Mouse (Mus musculus): Measurements from ENCODE around the gene AI661453.
"Not testable (repeated sequence)": the region's sequence is repeated elsewhere in the genome, so short reads cannot be mapped to it uniquely, and the experiment has no call there.

The AI661453 gene

DNA sequence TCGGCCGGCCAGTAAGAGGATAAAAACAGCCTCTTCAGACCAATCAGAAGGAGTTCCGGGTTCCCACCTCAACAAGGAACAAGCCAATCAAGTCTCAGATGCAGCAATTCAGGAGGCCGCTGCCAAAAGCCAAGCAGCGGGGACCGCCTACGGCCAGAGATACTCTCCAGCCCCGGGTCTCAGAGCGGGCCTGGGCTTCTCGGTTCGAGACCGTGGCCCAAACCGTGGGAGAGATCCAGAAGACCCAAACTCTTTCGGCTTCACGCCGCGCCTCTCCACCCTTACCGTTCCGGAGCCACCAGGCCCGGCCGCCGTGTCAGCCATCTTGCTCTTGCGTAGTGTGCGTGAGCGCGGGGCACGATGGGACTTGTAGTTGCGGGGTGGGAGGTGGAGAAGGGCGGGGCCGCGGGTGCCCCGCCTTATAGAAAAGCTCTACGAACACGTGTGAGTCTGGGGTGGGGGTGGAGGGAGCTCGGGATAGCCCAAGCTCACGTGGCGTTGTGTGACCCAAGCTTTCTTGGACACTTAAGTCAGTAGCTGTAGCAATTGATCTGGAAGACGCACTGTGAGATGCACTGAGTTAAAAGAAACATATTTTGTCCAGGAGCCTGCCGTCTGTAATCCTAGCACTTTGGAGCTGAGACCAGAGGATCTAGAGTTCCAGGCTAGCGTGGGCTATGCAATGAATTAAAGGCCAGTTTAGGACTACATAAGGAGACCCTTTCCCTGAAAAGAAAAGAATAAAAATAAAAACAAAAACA is 65.7 kb downstream of the AI661453 start, which contains the start of gene Taf8:
Gene Taf8, minus strand, starts transcription at position 347 of the 761 bp plus-strand sequence.
- DNase-seq (ENCODE audit: low spot score in 2 of 2), result peak; percentile 88 to 89

DNA sequence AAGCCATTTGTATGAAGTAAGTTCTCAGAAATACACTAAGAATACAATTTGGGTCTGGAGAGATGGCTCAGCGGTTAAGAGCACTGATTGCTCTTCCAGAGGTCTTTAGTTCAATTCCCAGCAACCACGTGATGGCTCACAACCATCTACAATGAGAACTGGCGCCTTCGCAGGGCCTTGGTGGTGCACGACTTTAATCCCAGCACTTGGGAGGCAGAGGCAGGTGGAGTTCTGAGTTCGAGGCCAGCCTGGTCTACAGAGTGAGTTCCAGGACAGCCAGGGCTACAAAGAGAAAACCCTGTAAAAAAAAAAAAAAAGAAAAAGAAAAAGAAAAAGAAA is 66.3 kb downstream of the AI661453 start:
- DNase-seq (ENCODE audit: low spot score in 2 of 2), result not testable (repeated sequence)

DNA sequence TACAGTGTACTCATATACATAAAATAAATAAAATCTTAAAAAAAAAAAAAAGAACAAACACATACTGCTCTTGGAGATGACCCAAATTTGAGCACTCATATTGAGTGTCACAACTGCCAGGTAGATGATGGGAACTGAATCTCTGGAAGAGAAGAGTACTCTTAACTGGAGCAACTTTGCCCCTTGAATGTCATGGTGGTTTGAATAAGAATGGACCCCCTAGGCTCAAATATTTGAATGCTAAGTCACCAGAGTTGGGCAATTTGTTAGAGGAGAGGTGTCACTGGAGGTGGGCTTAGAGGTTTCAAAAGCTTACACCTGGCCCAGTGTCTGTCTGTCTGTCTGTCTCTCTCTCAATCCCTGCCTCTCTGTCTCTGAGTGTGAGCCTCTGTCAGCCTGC is 67.3 kb downstream of the AI661453 start:
- no peak for DNase-seq (ENCODE audit: low spot score in 2 of 2)

DNA sequence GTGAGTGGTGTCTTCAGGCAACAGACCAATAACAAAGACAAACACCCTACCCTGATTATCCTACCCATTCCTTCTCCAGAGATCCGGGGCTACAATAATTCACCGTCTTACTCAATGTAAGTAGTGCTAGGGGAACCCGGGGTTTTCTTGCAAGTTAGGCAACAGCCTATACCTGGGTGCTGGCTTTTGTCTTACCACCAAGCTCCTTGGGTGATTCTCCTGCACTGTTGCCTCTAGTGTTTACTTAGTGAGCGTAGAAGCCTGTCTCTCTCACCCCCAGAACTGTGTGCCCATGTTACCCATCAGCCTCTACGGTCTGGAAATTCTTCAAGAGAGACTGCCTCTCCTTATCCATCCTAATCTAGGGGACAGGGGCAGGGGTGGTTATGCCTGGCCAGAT is 67.8 kb downstream of the AI661453 start:
- DNase-seq (ENCODE audit: low spot score in 2 of 2), result no peak

DNA sequence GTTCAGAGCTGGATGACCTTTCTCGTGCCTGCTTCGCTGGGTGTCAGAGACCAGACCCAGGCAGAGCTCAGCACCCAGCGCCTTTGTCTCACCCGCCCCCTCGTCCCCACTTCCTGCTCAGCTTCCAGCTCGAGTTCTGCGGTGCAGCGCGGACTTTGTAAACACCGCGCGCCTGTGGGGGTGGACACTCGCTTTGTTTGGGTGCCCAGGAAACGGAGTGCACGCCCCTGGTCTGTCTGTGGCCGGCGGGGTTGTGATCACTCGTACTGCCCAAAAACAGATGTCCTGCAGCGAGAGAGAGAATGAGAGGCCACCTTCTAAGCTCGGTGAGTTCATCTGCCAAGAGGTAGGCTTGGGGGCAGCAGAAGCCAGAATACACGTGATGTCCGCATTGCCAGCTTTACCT is 68.5 kb downstream of the AI661453 start, which contains the start of gene Ccnd3:
Gene Ccnd3, plus strand, starts transcription at position 111 of the 406 bp plus-strand sequence.
- peak; percentile 84 to 87 for DNase-seq (ENCODE audit: low spot score in 2 of 2)

DNA sequence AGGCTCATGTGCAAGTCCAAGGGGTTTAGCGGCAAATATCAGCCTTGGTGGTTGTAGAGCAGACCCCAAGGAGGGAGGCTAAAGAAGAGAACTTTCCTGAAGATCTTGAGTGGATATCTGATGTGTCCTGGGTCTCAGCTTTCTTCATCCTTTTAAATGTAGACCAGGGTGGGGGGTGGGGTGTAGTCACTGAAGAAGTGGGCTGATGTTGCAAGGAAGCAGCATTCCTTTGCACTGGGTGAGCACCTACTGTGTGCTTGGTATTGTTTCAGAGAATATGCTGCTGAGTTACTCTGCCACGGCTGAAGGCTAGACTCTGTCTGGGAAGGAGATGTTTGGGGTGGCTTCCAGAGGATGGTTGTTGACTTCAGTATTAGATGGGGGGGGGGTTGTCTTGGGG is 69.2 kb downstream of the AI661453 start:
- DNase-seq (ENCODE audit: low spot score in 2 of 2), result no peak

DNA sequence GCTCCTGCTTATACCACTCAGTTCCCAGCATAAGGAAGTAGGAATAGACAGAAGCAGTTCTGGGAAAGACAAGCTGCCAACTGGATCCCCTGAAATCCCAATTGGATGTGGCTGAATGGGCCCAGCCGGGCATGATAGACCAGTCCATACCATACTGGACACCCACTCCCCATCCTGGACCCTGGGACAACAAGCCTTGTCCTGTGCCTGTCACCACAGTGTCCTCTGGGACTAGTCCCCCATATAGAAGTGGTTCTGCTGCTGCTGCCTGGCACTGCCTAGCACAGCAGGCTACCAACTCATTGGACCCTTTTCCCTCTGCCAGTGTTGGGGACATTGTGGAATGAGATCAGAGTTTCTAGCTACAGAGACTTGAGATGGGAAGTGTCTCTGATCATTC is 69.6 kb downstream of the AI661453 start:
- DNase-seq (ENCODE audit: low spot score in 2 of 2), result no peak

DNA sequence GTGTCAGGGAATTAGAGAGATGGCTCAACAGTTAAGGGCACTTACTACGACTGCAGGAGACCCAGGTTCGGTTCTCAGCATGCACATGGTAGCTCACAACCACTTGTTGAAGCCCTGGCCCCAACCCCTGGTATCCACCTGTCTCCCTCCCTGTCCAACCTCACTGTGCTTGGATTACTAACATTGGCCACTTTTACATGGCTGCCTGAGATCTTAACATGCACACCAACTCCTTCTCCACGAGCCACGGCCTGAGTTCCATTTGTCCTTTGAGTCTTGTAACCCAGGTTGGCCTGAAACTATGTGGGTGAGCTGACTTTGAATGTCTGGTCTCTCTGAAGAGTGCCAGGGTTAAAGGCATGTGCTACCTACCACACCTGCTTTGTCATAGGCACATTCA is 70.3 kb downstream of the AI661453 start:
- no peak for DNase-seq (ENCODE audit: low spot score in 2 of 2)

DNA sequence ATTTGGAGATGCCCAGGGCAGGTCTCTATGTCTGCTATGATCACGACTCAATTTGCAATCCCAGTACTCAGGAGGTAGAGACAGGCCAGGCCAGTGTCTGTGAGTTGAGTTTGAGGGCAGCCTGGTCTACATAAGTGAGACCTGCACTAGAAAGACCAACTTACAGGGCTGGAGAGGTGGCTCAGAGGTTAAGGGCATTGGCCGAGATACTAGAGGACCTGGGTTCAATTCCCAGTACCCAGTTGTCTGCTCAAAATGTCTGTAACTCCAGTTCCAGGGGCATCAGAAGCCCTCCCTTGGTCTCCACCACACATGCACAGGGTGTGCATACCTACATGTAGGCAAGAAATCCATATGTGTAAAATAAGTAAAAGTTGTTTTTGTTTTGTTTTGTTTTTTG is 71.1 kb downstream of the AI661453 start:
- no peak for DNase-seq (ENCODE audit: low spot score in 2 of 2)

DNA sequence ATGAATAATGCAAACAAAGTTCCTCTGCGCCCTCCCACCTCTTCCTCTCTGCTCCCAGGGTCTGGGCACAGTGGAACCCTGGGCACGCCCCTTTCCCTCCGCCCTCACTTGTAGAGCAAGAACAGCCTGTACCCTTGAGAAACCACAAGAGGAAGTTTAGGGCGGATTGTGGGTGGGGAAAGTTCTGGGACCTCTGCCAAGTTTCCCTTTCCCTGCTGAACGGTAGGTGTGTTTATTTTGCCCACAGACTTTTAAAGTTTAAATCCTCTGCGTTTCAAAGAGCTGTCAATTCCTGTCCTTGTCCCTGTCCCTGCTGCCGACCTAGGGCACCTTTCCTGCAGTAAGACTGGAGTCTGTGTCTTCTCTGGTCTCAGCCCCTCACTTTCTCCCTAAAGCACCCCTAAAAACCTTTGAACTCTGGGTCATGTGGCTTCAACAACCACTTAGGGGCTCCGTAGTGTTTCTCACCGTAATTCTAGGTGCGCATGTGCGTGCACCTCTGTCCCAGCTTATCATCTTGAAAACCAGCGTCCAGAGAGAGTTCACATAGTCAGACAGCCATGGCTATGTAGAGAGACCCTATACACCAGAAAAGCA is 71.7 kb downstream of the AI661453 start:
- peak; percentile 94 to 97 for DNase-seq (ENCODE audit: low spot score in 2 of 2)

DNA sequence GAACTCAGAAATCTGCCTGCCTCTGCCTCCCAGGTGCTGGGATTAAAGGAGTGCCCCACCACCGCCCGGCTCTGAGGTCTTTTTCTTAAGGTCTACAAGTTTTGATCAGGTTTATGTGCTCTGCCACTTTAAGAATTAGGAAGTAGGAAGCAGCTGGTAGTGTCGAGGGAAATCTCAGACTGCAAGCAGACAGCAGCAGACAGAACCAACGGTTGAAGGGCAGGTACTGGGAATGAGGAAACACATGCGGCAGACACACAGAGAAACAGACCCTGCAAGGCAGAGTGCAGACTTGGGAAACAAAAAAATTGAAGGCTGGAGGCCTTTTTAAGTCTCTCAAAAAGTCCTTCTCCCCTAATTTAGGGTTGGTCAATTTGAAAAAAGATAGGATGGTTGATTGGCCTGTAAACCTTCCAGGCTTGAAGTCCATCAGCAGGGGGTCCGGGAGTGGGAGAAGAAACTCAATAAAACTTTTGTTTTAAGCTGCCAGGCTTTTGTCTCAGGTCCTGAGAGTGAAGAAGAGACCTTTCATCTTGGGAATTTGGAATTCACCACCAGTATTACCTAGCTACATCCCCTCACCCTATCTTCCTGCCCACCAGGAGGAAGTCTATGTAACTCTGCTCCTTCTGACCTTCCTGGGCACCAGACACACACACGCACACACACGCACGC is 72.8 kb downstream of the AI661453 start:
- no peak for DNase-seq (ENCODE audit: low spot score in 2 of 2)

DNA sequence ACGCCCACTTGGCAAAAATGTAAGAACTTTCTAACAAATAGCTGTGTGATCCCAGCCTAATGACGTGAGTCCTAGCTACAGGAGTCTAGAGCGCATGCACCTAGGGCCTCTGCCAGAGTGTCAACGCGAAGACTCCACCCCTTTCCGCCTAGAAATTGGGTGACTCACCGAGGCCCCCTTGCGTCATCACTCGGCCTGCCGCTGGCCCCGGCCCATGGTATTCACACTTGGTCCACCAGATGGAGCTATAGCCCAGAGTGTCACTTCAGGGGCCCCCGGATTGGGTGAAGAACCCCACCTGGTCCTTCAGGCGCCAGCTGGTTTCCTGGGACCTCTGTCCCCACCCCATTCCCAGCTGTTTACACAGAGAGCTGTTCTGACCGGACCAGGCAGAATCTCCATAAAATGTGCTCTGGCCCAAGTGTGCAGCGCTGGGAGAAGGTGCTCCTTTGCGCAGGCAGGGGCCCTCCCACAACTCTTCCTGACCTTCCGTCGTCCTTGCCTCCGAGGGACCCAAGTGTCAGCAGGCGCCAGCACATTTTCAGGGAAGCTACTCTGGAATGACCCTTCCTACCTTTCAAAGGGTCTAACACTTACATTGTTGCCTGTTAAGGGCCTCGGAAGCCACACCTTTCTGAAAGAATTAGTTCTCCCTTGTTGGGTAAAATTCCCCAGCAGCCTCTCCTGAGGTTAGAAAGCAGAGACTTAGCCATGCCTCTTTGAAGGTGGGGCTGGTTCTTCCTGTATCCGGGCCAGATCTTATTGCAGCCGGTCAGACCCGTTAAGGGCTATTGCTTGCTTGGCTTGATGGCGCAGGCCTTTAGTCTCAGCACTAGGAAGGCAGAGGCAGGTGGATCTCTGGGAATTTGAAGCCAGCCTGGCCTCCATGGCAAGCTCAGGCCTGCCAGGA is 75.0 kb downstream of the AI661453 start:
- DNase-seq (ENCODE audit: low spot score in 2 of 2), result peak; percentile 97 to 99

DNA sequence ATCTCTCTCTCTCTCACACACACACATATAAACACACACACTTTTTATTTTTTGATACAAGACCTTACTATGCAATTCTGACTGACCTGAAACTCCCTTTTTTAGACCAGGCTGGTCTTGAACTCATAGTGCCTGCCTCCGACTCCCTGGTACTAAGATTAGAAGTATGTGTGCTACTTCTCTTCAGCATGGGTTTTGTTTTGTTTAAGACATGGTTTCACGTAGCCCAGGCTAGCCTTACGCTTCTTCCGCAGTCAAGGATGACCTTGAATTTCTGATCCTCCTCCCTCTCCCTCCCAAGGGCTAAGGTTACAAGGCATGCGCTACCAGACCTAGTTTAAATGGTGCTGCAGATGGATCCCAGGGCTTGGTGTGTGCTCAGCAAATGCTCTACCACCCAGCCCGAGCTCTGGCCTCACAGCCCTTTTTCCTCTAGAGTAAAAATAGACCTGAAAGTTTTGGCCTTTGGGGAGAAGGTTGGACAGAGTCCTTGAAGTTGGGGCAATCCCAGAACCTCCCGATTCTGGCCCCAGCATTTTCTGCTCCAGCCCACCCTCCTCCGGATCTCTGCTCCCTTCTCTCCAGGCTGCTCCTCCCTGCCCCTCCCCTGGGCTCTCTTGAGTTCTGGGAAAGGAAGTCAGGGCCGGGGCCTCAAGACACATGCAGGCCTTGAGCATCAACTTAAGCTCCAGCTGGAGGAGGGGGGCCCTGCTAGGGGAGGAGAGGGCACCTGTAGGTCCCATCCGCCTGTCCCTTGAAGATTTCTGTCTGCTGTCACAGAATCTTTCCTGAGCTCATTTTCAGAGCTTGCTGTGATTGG is 76.8 kb downstream of the AI661453 start:
- DNase-seq (ENCODE audit: low spot score in 2 of 2), result peak; percentile 77 to 83

DNA sequence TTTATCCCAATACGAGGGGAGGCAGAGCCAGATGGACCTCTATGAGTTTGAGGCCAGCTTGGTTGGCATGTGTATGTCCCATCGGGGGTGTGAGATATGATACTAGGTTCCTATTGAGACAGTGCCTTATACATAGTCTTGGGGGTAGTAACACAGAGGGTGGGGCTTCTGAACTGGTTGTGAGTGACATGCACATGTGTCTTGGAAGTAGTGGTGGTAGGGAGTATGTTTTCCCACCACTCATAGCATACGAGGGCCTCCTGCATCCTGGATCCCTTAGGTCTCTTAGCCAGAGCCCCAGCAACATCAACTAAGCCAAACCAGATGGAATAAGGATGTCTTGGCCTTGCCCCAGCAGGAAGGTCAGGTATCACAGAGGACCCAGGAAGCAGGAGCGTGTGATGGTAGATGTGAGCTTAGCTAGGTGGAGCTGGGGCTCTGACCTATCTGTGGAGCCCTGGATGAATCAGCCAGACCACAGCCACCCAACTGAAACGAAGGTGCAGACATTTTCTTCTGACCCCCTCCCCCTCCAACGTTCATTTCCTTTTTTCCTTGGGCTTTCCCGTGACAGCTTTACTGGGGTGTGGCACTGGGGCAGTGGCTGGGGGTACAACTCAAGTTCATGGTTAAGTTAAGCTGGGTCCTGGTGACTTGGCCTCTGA is 78.9 kb downstream of the AI661453 start:
- DNase-seq (ENCODE audit: low spot score in 2 of 2), result no peak

DNA sequence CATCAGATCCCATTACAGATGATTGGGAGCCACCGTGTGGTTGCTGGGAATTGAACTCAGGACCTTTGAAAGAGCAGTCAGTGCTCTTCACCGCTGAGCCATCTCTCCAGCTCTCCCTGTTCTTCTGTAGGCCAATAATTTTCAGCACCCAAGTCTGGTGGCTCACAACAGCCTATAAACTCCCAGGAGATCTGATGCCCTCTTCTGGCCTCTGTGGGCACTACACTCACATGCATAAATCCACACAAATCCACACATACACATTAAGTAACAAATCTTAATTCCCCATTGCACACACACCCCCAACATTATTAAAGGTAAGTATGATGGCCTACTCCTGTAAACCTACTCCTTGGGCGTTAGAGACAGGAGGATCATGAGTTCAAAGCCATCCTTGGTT is 79.8 kb downstream of the AI661453 start:
- no peak for DNase-seq (ENCODE audit: low spot score in 2 of 2)

DNA sequence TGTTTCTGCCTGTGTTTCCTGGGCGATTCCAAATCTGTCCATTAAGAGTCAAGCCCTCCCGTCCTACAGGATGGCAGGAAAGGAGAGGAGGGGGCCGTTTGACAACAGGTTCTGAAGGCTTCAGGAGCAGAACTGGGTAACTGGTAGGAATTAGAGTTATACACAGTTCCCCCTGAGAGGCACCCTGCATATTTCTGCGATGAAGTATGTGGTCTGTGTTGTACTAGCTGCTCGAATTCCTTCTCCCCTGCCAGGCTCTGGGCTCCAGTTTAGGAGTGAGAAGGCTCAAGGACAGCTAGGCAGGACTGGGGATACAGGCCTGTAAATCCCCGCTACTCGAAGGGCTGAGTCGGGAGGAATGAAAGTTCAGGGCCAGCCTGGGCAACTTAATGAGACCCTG is 81.8 kb downstream of the AI661453 start:
- DNase-seq (ENCODE audit: low spot score in 2 of 2), result no peak
